Mouse (Mus musculus) myocyte (in vitro differentiated cells): ENCODE measurements around the gene Sh2b3. TPM values are rescaled to one million over a fixed set of nuclear protein-coding genes. Genes with fewer than 3 reads are reported as not detected.

Source experiments
- H3K27me3 ChIP-seq: one replicate; pipeline ENCODE4 v1.6.1; 2011; ENCODE audit not compliant: control insufficient read depth, insufficient read depth, insufficient read length
- H3K36me3 ChIP-seq: one replicate; pipeline ENCODE4 v1.6.1; 2011; ENCODE audit not compliant: control insufficient read depth, insufficient read depth
- H3K4me2 ChIP-seq: one replicate; pipeline ENCODE4 v1.6.1; 2011; ENCODE audit warnings: low read depth, control low read depth
- H3K4me3 ChIP-seq: one replicate; pipeline ENCODE4 v1.5.1; 2011; ENCODE audit warnings: mild to moderate bottlenecking, control low read depth, moderate library complexity
- H3K79me2 ChIP-seq: one replicate; pipeline ENCODE4 v1.6.1; 2011; ENCODE audit not compliant: control insufficient read depth, insufficient read depth
- H3ac ChIP-seq: one replicate; pipeline ENCODE4 v1.6.1; 2011; ENCODE audit not compliant: control insufficient read depth, insufficient read length
- CEBPB ChIP-seq: IDR thresholded peaks from 2 replicates; pipeline ENCODE4 v1.6.1; 2011; ENCODE audit warnings: mild to moderate bottlenecking, moderate library complexity; ENCODE audit not compliant: poor library complexity, insufficient read depth, severe bottlenecking
- E2F4 ChIP-seq: IDR thresholded peaks from one replicate; pipeline ENCODE4 v1.6.1; 2011; ENCODE audit warnings: mild to moderate bottlenecking, control low read depth, moderate library complexity; ENCODE audit not compliant: insufficient read depth
- MAX ChIP-seq: IDR thresholded peaks from one replicate; pipeline ENCODE4 v1.6.1; 2011; ENCODE audit warnings: low read depth, mild to moderate bottlenecking, control low read depth
- MYOD1 ChIP-seq, 3 experiments: IDR thresholded peaks; one replicate each; pipeline ENCODE4 v1.6.1; 2011; ENCODE audit warnings: control low read depth in 2 of 3, low read depth in 2 of 3, mild to moderate bottlenecking in 2 of 3, moderate library complexity in 1 of 3; ENCODE audit not compliant: insufficient read length in 2 of 3, control insufficient read depth in 1 of 3
- MYOG ChIP-seq, 3 experiments: IDR thresholded peaks; one replicate each; pipeline ENCODE4 v1.6.1; 2011; ENCODE audit warnings: control low read depth in 2 of 3, low read depth in 2 of 3, mild to moderate bottlenecking in 2 of 3; ENCODE audit not compliant: insufficient read length in 2 of 3, control insufficient read depth in 1 of 3, insufficient read depth in 1 of 3
- POLR2A ChIP-seq: IDR thresholded peaks from one replicate; pipeline ENCODE4 v1.6.1; 2011; ENCODE audit warnings: low read depth, mild to moderate bottlenecking, control low read depth, moderate library complexity; ENCODE audit not compliant: insufficient read length
- POLR2AphosphoS2 ChIP-seq: IDR thresholded peaks from one replicate; pipeline ENCODE4 v1.6.1; 2011; ENCODE audit warnings: low read depth, control low read depth; ENCODE audit not compliant: insufficient read length
- REST ChIP-seq: IDR thresholded peaks from one replicate; pipeline ENCODE4 v1.6.1; 2011; ENCODE audit warnings: mild to moderate bottlenecking, control low read depth, moderate library complexity; ENCODE audit not compliant: insufficient read depth, insufficient read length
- SRF ChIP-seq: IDR thresholded peaks from one replicate; pipeline ENCODE4 v1.6.1; 2011; ENCODE audit warnings: low read depth; ENCODE audit not compliant: control insufficient read depth, insufficient read length
- TCF12 ChIP-seq: IDR thresholded peaks from one replicate; pipeline ENCODE4 v1.6.1; 2011; ENCODE audit warnings: mild to moderate bottlenecking, control low read depth; ENCODE audit not compliant: poor library complexity, insufficient read depth, severe bottlenecking
- TCF3 ChIP-seq: IDR thresholded peaks from one replicate; pipeline ENCODE4 v1.6.1; 2011; ENCODE audit warnings: low read depth, control low read depth; ENCODE audit not compliant: insufficient read length
- USF1 ChIP-seq: IDR thresholded peaks from one replicate; pipeline ENCODE4 v1.6.1; 2011; ENCODE audit warnings: low read depth, mild to moderate bottlenecking, control low read depth, moderate library complexity
- polyA plus RNA-seq: library from polyadenylated mRNA; unstranded; fragments of >200 nt; fragmentation: generic; extraction: Trizol; gene quantifications from one replicate; pipeline ENCODE4 v1.2.1, GENCODE M21; 2012; ENCODE audit warnings: missing spikeins

Sh2b3 gene
- polyA plus RNA-seq, 1 experiment = 37.4 TPM

DNA sequence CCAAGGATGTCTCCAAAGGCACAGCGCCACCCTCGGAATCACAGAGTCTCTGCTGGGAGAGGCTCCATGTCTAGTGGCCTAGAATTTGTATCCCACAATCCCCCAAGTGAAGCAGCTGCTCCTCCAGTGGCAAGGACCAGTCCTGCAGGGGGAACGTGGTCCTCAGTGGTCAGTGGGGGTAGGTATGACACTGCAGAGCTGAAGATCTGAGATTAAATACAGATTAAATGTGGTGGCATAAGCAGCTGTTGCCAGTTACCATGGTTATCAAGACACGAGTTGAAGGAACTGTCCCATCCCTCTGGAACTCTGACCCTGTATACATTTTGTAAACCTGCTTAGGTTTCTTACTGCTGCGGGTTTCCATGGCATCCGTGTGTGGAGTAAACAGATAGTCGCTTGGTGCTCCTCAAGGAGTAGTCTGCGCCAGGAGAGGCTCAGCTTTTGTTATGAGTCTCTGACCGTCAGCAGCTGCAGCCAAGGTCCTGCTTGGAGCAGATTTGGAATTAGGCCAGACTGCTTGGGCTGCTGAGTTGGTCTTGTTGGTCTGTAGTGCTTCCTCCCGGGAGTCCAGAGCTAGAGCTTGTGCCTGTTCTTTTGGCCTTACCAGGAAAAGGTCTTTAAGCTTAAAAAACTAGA is 53.5 kb downstream of the Sh2b3 start:
- no peak for TF ChIP-seq POLR2A
- TF ChIP-seq SRF = no peak
- TF ChIP-seq MYOD1 (IDR thresholded peaks at IDR 0.05; ENCODE audit: control insufficient read depth in 1 of 3, insufficient read length in 2 of 3, low read depth in 2 of 3) = peak in 2 of 3 experiments; percentile 4 to 28
- peak in 1 of 3 experiments; percentile 40 for TF ChIP-seq MYOG (IDR thresholded peaks at IDR 0.05; ENCODE audit: control insufficient read depth in 1 of 3, insufficient read depth in 1 of 3, insufficient read length in 2 of 3, low read depth in 2 of 3)
- H3K79me2 ChIP-seq = no peaks in the 10 kb centered on the region
- no peak overlapping the region for H3K4me3 ChIP-seq
- no peak overlapping the region for H3ac ChIP-seq
- no peak overlapping the region for H3K4me2 ChIP-seq
- no peaks in the 10 kb centered on the region for H3K27me3 ChIP-seq
- peaks cover 42% of the 10 kb centered on the region for H3K36me3 ChIP-seq

DNA sequence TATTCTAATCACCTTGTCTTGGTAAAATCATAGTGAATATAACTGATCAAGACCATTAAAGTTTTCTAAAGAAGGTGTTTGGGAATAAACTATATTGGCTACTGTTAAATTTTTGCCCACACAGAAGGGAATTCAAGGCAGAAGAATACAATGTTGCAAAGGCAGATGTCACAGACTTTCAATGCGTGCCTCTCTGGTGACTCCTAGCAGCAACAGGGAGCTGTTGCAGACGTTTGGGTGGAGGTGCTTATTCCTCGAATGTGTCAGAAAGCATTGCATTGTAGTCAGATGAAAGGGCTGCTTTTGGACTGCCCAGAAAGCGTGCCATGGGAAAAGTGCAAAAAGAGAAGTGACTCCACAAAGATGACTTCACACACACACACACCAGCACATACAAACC is 55.0 kb downstream of the Sh2b3 start:
- Histone ChIP-seq H3K79me2 (peaks cover 6% of the 10 kb centered on the region), H3K36me3 (peaks cover 52% of the 10 kb centered on the region), H3K27me3 (no peaks in the 10 kb centered on the region), H3K4me3 (no peak overlapping the region), H3K4me2 (no peak overlapping the region), H3ac (no peak overlapping the region)
- TF ChIP-seq MYOG (IDR thresholded peaks at IDR 0.05; ENCODE audit: control insufficient read depth in 1 of 3, insufficient read depth in 1 of 3, insufficient read length in 2 of 3, low read depth in 2 of 3) = no peak
- no peak for TF ChIP-seq USF1
- no peak for TF ChIP-seq POLR2A
- no peak for TF ChIP-seq SRF
- no peak for TF ChIP-seq MAX
- no peak for TF ChIP-seq CEBPB
- TF ChIP-seq REST = no peak
- TF ChIP-seq TCF12 = no peak
- no peak for TF ChIP-seq MYOD1 (IDR thresholded peaks at IDR 0.05; ENCODE audit: control insufficient read depth in 1 of 3, insufficient read length in 2 of 3, low read depth in 2 of 3)
- no peak for TF ChIP-seq TCF3
- TF ChIP-seq E2F4 = no peak
- no peak for TF ChIP-seq POLR2AphosphoS2

DNA sequence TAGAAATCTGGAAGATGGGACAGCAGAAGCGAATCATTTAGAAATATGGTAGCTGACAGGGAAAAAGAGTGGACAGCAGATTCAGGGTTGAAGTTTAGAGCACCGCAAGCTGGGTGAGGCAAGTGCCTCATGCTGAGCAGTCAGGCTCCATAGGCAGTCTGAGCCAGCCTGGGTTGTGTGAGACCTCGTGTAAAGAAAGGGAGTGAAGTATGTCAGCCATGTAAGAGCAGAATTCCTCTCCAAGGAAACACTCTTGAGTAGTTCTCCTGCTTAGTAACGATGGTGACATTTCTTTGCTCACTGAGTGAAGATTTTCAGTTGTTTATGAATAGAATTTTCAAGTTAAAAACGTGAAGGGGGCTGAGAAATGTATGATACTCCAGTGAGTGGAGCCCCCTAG is 57.3 kb downstream of the Sh2b3 start:
- H3K4me3 ChIP-seq = no peak overlapping the region
- no peak overlapping the region for H3ac ChIP-seq
- H3K36me3 ChIP-seq = peaks cover 51% of the 10 kb centered on the region
- no peaks in the 10 kb centered on the region for H3K27me3 ChIP-seq
- peaks cover 15% of the 10 kb centered on the region for H3K79me2 ChIP-seq
- TF ChIP-seq TCF3 (no peak), MYOD1 (IDR thresholded peaks at IDR 0.05; ENCODE audit: control insufficient read depth in 1 of 3, insufficient read length in 2 of 3, low read depth in 2 of 3) (no peak), E2F4 (no peak), MAX (no peak), MYOG (IDR thresholded peaks at IDR 0.05; ENCODE audit: control insufficient read depth in 1 of 3, insufficient read depth in 1 of 3, insufficient read length in 2 of 3, low read depth in 2 of 3) (no peak), POLR2AphosphoS2 (no peak), REST (no peak), TCF12 (no peak), USF1 (no peak), SRF (no peak), POLR2A (no peak), CEBPB (no peak)
- H3K4me2 ChIP-seq = no peak overlapping the region

DNA sequence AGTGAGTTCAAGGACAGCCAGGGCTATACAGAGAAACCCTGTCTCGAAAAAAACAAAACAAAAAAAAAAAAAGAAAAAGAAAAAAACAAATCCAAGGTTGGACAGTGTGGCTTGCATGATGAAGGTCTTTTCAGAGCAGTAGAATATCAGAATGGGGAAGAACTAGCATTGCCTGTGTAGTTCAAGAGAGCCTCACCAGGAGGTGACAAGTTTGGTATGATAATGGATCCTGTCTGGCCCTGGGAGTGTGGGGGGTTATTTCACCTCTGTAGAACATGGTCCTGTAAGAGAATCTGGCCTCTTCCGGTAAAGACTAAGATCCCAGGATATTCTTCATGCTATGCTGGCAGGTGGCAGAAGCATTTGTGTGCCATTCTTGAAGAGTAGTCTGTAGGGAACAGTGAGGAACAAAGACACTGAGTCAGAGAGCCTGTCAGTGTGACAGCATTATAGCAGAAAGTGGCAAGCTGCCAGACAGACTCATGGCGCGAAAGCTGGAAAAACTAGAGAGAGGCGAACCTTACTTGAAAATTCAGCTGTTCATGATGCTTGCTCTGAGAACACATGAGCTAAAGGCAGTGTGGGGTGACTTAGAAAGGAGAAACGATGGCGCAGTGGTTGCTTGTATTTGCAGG is 58.8 kb downstream of the Sh2b3 start:
- peaks cover 60% of the 10 kb centered on the region for H3K36me3 ChIP-seq

DNA sequence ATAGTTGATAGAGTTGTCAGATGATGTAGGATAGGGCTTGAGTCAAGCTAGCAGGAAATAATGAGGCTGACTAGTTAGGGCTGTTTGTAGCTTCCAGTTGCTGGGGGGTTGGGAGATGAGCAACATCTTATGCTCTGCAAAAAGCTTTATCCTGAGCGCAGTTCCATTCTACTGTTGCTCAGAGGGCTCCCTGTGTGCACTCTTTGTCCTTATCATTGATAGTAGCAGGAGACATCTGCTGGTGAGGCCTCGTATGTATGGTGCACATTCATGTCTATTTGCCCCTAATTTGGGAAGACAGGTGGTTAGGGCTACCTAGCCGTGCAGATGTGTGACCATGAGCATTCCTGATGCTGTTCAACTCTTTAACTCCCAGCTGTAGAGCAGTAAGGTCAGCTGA is 65.8 kb downstream of the Sh2b3 start:
- H3ac ChIP-seq = no peak overlapping the region
- H3K4me3 ChIP-seq = no peak overlapping the region
- peaks cover 39% of the 10 kb centered on the region for H3K36me3 ChIP-seq
- peaks cover 36% of the 10 kb centered on the region for H3K79me2 ChIP-seq
- TF ChIP-seq TCF12 (no peak), MYOG (IDR thresholded peaks at IDR 0.05; ENCODE audit: control insufficient read depth in 1 of 3, insufficient read depth in 1 of 3, insufficient read length in 2 of 3, low read depth in 2 of 3) (no peak), USF1 (no peak), TCF3 (no peak), CEBPB (no peak), E2F4 (no peak), POLR2AphosphoS2 (no peak), SRF (no peak), REST (no peak), MYOD1 (IDR thresholded peaks at IDR 0.05; ENCODE audit: control insufficient read depth in 1 of 3, insufficient read length in 2 of 3, low read depth in 2 of 3) (no peak), POLR2A (no peak)
- no peaks in the 10 kb centered on the region for H3K27me3 ChIP-seq
- H3K4me2 ChIP-seq = no peak overlapping the region

More for the DNA sequence above, 58.8 kb downstream of the Sh2b3 start:
- H3K4me3 ChIP-seq = no peak overlapping the region
- H3K79me2 ChIP-seq = peaks cover 15% of the 10 kb centered on the region
- no peaks in the 10 kb centered on the region for H3K27me3 ChIP-seq
- no peak overlapping the region for H3ac ChIP-seq
- TF ChIP-seq POLR2A (no peak), SRF (no peak), MYOD1 (IDR thresholded peaks at IDR 0.05; ENCODE audit: control insufficient read depth in 1 of 3, insufficient read length in 2 of 3, low read depth in 2 of 3) (no peak), TCF12 (no peak), MYOG (IDR thresholded peaks at IDR 0.05; ENCODE audit: control insufficient read depth in 1 of 3, insufficient read depth in 1 of 3, insufficient read length in 2 of 3, low read depth in 2 of 3) (no peak)
- H3K4me2 ChIP-seq = no peak overlapping the region
